Comparison of ENCODE assay signal across 18 mouse cellular contexts in the genomic region with DNA sequence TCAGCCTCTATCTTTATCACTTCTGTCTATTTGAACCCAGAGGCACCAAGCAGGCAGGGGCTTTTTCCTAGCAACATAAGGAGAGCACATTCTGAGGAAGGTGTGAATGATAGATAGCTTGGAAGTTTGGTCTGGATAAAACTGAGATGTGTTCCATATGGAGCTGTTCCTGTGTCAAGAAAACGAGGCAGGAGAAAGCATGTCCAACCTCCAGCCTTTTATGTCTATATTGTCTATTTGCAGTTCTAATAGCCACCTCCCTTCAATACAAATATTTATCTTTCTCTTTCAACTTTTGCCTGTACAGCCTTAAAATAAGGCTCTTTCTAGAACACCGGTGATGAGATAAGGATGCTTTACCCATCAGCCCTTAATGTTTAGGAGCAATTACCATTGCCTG. TPM values are rescaled to one million over a fixed set of nuclear protein-coding genes. Genes with fewer than 3 reads are reported as not detected.
DNase-seq lines count a peak whose midpoint lies in the region; ATAC-seq and TF ChIP-seq lines count a peak whose summit lies in the region.
"Had no signal": no experiment of that assay in that cellular context is flagged by ENCODE, and none has a peak within 500 bp of the region (broad histone marks: within the 10 kb centered on the region; RNA-seq: fewer than 3 reads in every experiment).

No protein-coding gene starts in this region.

- TF ChIP-seq POLR2A in lung, adult 2 months (IDR thresholded peaks at IDR 0.05; ENCODE audit: borderline replicate concordance, extremely low read depth, low read depth, low read length): no peak
- TF ChIP-seq POLR2A in thymus, adult 2 months (IDR thresholded peaks at IDR 0.05; ENCODE audit: control insufficient read depth, extremely low read depth, insufficient read depth, low read length, poor library complexity): no peak

- no peaks in the 10 kb centered on the region for H3K36me3 ChIP-seq in lung, embryonic 14.5 days (ENCODE audit: insufficient read depth)
- H3K36me3 ChIP-seq in embryonic facial prominence, embryonic 13.5 days: no peaks in the 10 kb centered on the region
- H3K36me3 ChIP-seq in limb, embryonic 12.5 days: no peaks in the 10 kb centered on the region
- H3K36me3 ChIP-seq in thymus, adult 2 months (ENCODE audit: control insufficient read depth, insufficient read depth, low read length): no peaks in the 10 kb centered on the region
- H3K36me3 ChIP-seq: forebrain, embryonic 10.5 days; G1E; hindbrain, embryonic 10.5 days; midbrain, embryonic 13.5 days had no signal

- H3K27me3 ChIP-seq in lung, embryonic 14.5 days (ENCODE audit: insufficient read depth, low read length): no peaks in the 10 kb centered on the region
- no peaks in the 10 kb centered on the region for H3K27me3 ChIP-seq in embryonic facial prominence, embryonic 13.5 days
- H3K27me3 ChIP-seq in limb, embryonic 12.5 days: no peaks in the 10 kb centered on the region
- H3K27me3 ChIP-seq in thymus, adult 2 months (ENCODE audit: control insufficient read depth, insufficient read depth, low read length): no peaks in the 10 kb centered on the region
- H3K27me3 ChIP-seq: midbrain, embryonic 13.5 days had no signal

- 0 out of 2 replicates have a peak, but pooled peaks cover 5% of the 10 kb centered on the region for H3K4me1 ChIP-seq in lung, embryonic 14.5 days (ENCODE audit: insufficient read depth)
- H3K4me1 ChIP-seq in lung, adult 2 months (ENCODE audit: control insufficient read depth, insufficient read depth, low read length): no peaks in the 10 kb centered on the region
- 0 out of 2 replicates have a peak, but pooled peaks cover 14% of the 10 kb centered on the region for H3K4me1 ChIP-seq in embryonic facial prominence, embryonic 13.5 days
- peaks cover 34% of the 10 kb centered on the region for H3K4me1 ChIP-seq in limb, embryonic 12.5 days (replicated peaks)
- H3K4me1 ChIP-seq in thymus, adult 2 months (replicated peaks; ENCODE audit: control insufficient read depth, insufficient read depth, low read length): no peaks in the 10 kb centered on the region

- intact Hi-C loops in gastrocnemius, postnatal 36 days (cut with DNase I): no loop called here

- H3K9me3 ChIP-seq in lung, embryonic 14.5 days (ENCODE audit: low read depth, low read length): no peaks in the 10 kb centered on the region
- no peaks in the 10 kb centered on the region for H3K9me3 ChIP-seq in embryonic facial prominence, embryonic 13.5 days
- no peaks in the 10 kb centered on the region for H3K9me3 ChIP-seq in limb, embryonic 12.5 days
- H3K9me3 ChIP-seq: forebrain, embryonic 10.5 days; G1E; hindbrain, embryonic 10.5 days; midbrain, embryonic 13.5 days had no signal

- no peak overlapping the region for H3K4me3 ChIP-seq in lung, embryonic 14.5 days (ENCODE audit: low read depth, low read length)
- no peak overlapping the region for H3K4me3 ChIP-seq in lung, adult 2 months (replicated peaks; ENCODE audit: extremely low read depth, low read depth, low read length)
- H3K4me3 ChIP-seq in embryonic facial prominence, embryonic 13.5 days: no peak overlapping the region
- H3K4me3 ChIP-seq in limb, embryonic 12.5 days (replicated peaks): no peak overlapping the region
- H3K4me3 ChIP-seq in thymus, adult 2 months (ENCODE audit: control insufficient read depth, insufficient read depth, low read length): no peak overlapping the region
- H3K4me3 ChIP-seq: forebrain, embryonic 10.5 days; hindbrain, embryonic 10.5 days; midbrain, embryonic 13.5 days; myocyte had no signal

- WGBS in lung, embryonic 14.5 days: 9% methylated on average over 2 of the region's 2 CpGs
- WGBS in lung, adult 2 months: 19% methylated on average over 2 of the region's 2 CpGs
- 26% methylated on average over 2 of the region's 2 CpGs for WGBS in embryonic facial prominence, embryonic 13.5 days
- 20% methylated on average over 2 of the region's 2 CpGs for WGBS in limb, embryonic 12.5 days
- WGBS in thymus, adult 2 months: 86% methylated on average over 2 of the region's 2 CpGs

- no peak overlapping the region for H3K9ac ChIP-seq in lung, embryonic 14.5 days
- no peak overlapping the region for H3K9ac ChIP-seq in embryonic facial prominence, embryonic 13.5 days
- no peak overlapping the region for H3K9ac ChIP-seq in limb, embryonic 12.5 days (replicated peaks)
- H3K9ac ChIP-seq: liver, embryonic 14.5 days; midbrain, embryonic 13.5 days had no signal

- 0 out of 2 replicates have a peak overlapping the region, but pooled peaks have one; percentile 0 for H3K4me2 ChIP-seq in lung, embryonic 14.5 days
- H3K4me2 ChIP-seq in embryonic facial prominence, embryonic 13.5 days: peak overlapping the region; percentile 5; the same call in 1 of the 2 replicates
- 0 out of 2 replicates have a peak overlapping the region, but pooled peaks have one; percentile 19 for H3K4me2 ChIP-seq in limb, embryonic 12.5 days
- H3K4me2 ChIP-seq: midbrain, embryonic 13.5 days had no signal

- ATAC-seq in lung, embryonic 14.5 days (ENCODE audit: insufficient read depth): peak; percentile 45
- ATAC-seq in embryonic facial prominence, embryonic 13.5 days (ENCODE audit: insufficient number of reproducible peaks, insufficient read depth, low FRiP score, low TSS enrichment, low read depth): no peak
- ATAC-seq in limb, embryonic 12.5 days (ENCODE audit: insufficient number of reproducible peaks, insufficient read depth, low FRiP score, low TSS enrichment, low read depth): no peak
- ATAC-seq: inflammation-experienced regulatory T-cells, adult 6 months; midbrain, embryonic 13.5 days had no signal

- no peak for TF ChIP-seq CTCF in lung, embryonic 14.5 days (IDR thresholded peaks at IDR 0.05; ENCODE audit: low read depth)
- no peak for TF ChIP-seq CTCF in lung, adult 2 months (IDR thresholded peaks at IDR 0.05; ENCODE audit: insufficient read depth, low read length)
- no peak for TF ChIP-seq CTCF in thymus, adult 2 months (IDR thresholded peaks at IDR 0.05; ENCODE audit: borderline replicate concordance, control insufficient read depth, extremely low read depth, insufficient read depth, low read length, poor library complexity)

- peak overlapping the region; percentile 81 for H3K27ac ChIP-seq in lung, embryonic 14.5 days (ENCODE audit: low read depth)
- H3K27ac ChIP-seq in embryonic facial prominence, embryonic 13.5 days: no peak overlapping the region
- H3K27ac ChIP-seq in limb, embryonic 12.5 days: peak overlapping the region; percentile 73
- H3K27ac ChIP-seq in thymus, adult 2 months (ENCODE audit: control insufficient read depth, insufficient read depth, low read length): no peak overlapping the region
- H3K27ac ChIP-seq: forebrain, embryonic 10.5 days; liver, embryonic 14.5 days; macrophage; midbrain, embryonic 13.5 days had no signal

- no peak for DNase-seq in lung, embryonic 14.5 days
- no peak for DNase-seq in lung, adult 2 months
- DNase-seq in cerebellum, adult 11-12 months: no peak
- no peak for DNase-seq in gastrocnemius, postnatal 36 days
- no peak for DNase-seq in thymus, adult 2 months
- DNase-seq: cerebellum, adult 9-10 months; kidney, postnatal 10 days; layer of hippocampus, adult 9-11 months had no signal

RNA-seq across cellular contexts. Expression of a gene that starts 4.3 kb away (rescaled TPM):
- polyA plus RNA-seq in lung, embryonic 14.5 days (2014; fragmentation: Nextera tagmentation; extraction: Ambion mirVana): 57.0 and 60.1 TPM in 2 replicates
- 6.1 and 8.1 TPM in 2 replicates for polyA plus RNA-seq in lung, adult 2 months (2012; rRNA removed)
- 58.5 and 62.2 TPM in 2 replicates for polyA plus RNA-seq in embryonic facial prominence, embryonic 13.5 days (2015; fragmentation: Nextera tagmentation; extraction: Ambion mirVana)
- polyA plus RNA-seq in limb, embryonic 12.5 days (2016; fragmentation: Nextera tagmentation; extraction: Ambion mirVana): 58.5 and 59.6 TPM in 2 replicates
- 1 to 10 TPM; 3.7 to 4.0 TPM for total RNA-seq in gastrocnemius, postnatal 36 days (2021)
- polyA plus RNA-seq in thymus, adult 2 months (2012; rRNA removed): 9.1 and 10.1 TPM in 2 replicates

Comparison
In these comparisons a context has a peak if more than half of its experiments do, and no peak if none do; other contexts are left out.
1. H3K27ac ChIP-seq: peak in lung, embryonic 14.5 days (single experiment) and limb, embryonic 12.5 days (single experiment); none in embryonic facial prominence, embryonic 13.5 days (single experiment) and thymus, adult 2 months (single experiment).
2. Peak in every context shown above with its lines, with median percentiles within 50 percentile points of each other: H3K4me2 ChIP-seq.